Mouse (Mus musculus): ENCODE data around the gene Gm42957. TPM values are rescaled to one million over a fixed set of nuclear protein-coding genes. Genes with fewer than 3 reads are reported as not detected.

Gm42957 gene
- polyA plus RNA-seq, 1 experiment from 2014 or later: 0.15 TPM

Other genes with a start within 250 kb of the Gm42957 start
- gene BC107364, start 183.2 kb upstream of the Gm42957 start, polyA plus RNA-seq (2016; fragmentation: Nextera tagmentation; extraction: Ambion mirVana): 0.20 and 0.30 TPM in 2 replicates
- gene Hfe2, start 110.3 kb upstream of the Gm42957 start, polyA plus RNA-seq (2016; fragmentation: Nextera tagmentation; extraction: Ambion mirVana): 1.5 and 2.1 TPM in 2 replicates
- 31.5 and 41.7 TPM in 2 replicates for gene Txnip, start 77.5 kb upstream of the Gm42957 start, polyA plus RNA-seq (2016; fragmentation: Nextera tagmentation; extraction: Ambion mirVana)
- gene Gm16253, start 58.5 kb upstream of the Gm42957 start, polyA plus RNA-seq (2016; fragmentation: Nextera tagmentation; extraction: Ambion mirVana): 0.62 and 1.6 TPM in 2 replicates
- gene Polr3gl, start 41.3 kb upstream of the Gm42957 start, polyA plus RNA-seq (2016; fragmentation: Nextera tagmentation; extraction: Ambion mirVana): 25.2 and 31.8 TPM in 2 replicates
- 1.0 and 1.7 TPM in 2 replicates for gene Ankrd34a, start 38.8 kb upstream of the Gm42957 start, polyA plus RNA-seq (2016; fragmentation: Nextera tagmentation; extraction: Ambion mirVana)
- 5.3 and 5.7 TPM in 2 replicates for gene Lix1l, start 34.3 kb upstream of the Gm42957 start, polyA plus RNA-seq (2016; fragmentation: Nextera tagmentation; extraction: Ambion mirVana)
- 205 and 215 TPM in 2 replicates for gene Rbm8a, start 5.5 kb upstream of the Gm42957 start, polyA plus RNA-seq (2016; fragmentation: Nextera tagmentation; extraction: Ambion mirVana)
- 38.5 and 40.8 TPM in 2 replicates for gene Pex11b, start 98 bp upstream of the Gm42957 start, polyA plus RNA-seq (2016; fragmentation: Nextera tagmentation; extraction: Ambion mirVana)
- 0.36 and 0.64 TPM in 2 replicates for gene Itga10, start 10.1 kb downstream of the Gm42957 start, polyA plus RNA-seq (2016; fragmentation: Nextera tagmentation; extraction: Ambion mirVana)
- gene Ankrd35, start 34.7 kb downstream of the Gm42957 start, polyA plus RNA-seq (2016; fragmentation: Nextera tagmentation; extraction: Ambion mirVana): 0.06 and 0.29 TPM in 2 replicates
- gene Pias3, start 60.9 kb downstream of the Gm42957 start, polyA plus RNA-seq (2016; fragmentation: Nextera tagmentation; extraction: Ambion mirVana): 50.6 and 57.3 TPM in 2 replicates
- 16.6 and 20.0 TPM in 2 replicates for gene Nudt17, start 73.1 kb downstream of the Gm42957 start, polyA plus RNA-seq (2016; fragmentation: Nextera tagmentation; extraction: Ambion mirVana)
- gene Polr3c, start 92.2 kb downstream of the Gm42957 start, polyA plus RNA-seq (2016; fragmentation: Nextera tagmentation; extraction: Ambion mirVana): 44.3 and 47.0 TPM in 2 replicates
- 73.0 and 73.5 TPM in 2 replicates for gene Rnf115, start 92.2 kb downstream of the Gm42957 start, polyA plus RNA-seq (2016; fragmentation: Nextera tagmentation; extraction: Ambion mirVana)
- 0.57 and 1.0 TPM in 2 replicates for gene Pdzk1, start 193.8 kb downstream of the Gm42957 start, polyA plus RNA-seq (2016; fragmentation: Nextera tagmentation; extraction: Ambion mirVana)
- gene Cd160, start 193.9 kb downstream of the Gm42957 start, polyA plus RNA-seq (2016; fragmentation: Nextera tagmentation; extraction: Ambion mirVana): 0.10 and 0.22 TPM in 2 replicates

All from midbrain, embryonic 10.5 days (tissue).